Mouse (Mus musculus) neural tube, embryonic 10.5 days (tissue): ENCODE measurements around the gene Ntrk3.

Source experiments
- DNase-seq: peaks from one replicate; pipeline ENCODE4 v3.0.0-alpha.2; 2017; ENCODE audit warnings: low spot score; ENCODE audit errors: extremely low spot score

Gene Ntrk3

DNA sequence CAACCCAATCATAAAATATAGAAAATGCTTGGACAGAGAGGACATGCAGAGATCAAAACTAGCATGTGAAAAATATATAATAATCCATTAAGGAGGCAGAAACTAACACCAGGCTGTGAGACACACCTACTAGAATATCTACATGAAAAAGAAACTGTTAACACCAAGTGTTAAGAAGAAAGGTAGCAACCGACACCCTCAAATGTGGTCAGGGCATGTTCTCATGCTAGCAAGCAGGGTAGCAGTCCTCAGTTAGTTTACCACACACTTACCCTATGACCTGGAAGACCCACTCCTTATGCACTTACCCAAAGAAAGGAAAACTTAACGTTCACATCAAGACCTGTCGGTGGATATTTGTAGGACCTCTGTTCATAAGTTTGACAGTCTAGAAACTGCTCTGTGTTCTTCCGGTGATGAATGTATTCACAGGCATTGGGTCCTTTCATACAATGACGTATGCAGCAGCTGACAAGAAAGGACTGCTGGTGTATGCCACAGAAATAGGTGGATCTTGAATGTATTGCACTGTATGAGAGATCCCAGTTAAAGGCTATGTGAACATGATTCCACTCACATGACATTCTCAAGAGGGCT lies at the start of gene Ntrk3:
Ntrk3 (minus strand) TSS at position 399 of the 597 bp plus-strand sequence.
- no peak for DNase-seq

DNA sequence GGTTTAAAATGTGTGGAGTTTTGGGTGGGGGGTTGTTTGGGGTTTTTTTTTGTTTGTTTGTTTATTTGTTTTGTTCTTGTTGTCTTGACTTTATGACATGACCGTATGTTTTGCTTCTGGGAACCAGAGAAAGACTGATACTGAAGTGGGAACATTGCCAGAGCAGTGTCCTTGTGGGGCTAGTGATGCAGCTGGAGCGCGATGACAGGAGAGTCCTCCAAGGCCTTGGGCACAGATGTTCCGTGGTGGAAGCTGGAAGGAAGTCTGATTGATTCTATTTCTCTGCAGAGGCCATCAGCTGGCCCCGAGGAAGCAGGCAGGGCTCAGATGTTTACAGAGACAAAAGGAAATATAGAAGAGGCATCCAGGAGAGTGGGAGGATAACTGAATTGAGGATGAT lies 48.1 kb upstream of the Ntrk3 start:
- no peak for DNase-seq

DNA sequence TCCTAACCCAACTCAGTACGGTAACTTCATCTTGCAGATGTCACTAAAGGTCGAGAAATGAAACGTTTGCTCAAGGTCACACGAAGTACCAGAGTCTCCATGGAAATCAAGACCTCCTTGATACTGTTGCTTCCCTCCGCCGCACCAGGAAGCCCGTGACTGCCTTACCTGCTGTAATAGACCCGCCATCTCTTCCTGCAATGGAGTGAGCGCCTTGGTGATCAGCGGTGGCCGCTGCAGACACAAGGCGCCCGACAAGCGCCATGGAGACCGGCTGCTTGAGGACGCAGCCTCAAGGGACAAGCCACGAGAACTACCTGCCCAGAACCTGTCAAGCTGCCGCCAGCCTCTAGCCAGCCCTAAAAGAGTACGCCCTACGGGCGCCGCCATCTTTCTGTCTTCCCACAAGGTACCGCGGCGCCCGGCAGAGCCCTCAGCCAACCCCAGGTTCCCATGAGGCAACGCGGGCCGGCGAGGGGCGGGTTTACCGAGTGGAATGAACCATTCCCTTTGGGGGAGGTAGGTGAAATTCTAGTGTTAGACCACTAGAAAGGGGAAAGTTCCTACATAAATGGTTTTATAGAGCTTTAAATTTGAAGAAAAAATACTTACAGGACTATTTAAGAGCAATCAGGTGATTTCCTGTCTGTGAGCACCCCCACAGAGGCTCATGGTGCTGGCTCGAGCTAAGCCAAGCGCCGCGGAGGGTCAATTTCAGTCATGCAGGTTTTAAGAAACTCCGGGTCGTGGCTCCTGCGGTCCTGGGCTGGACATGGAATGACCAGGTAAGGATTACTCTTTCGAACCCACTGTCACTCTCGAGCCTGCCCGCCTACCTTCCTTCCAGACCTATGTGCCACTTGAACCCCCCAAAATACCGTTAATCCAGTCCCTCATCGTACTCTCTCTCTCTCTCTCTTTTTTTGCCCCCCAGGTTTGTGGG lies 45.1 kb upstream of the Ntrk3 start, which contains the start of the genes Mrps11 and Mrpl46:
Mrps11 (plus strand) TSS at position 481 of the 943 bp plus-strand sequence.
Mrpl46 (minus strand) TSS at position 893 of the 943 bp plus-strand sequence.
- peak; percentile 84 for DNase-seq

DNA sequence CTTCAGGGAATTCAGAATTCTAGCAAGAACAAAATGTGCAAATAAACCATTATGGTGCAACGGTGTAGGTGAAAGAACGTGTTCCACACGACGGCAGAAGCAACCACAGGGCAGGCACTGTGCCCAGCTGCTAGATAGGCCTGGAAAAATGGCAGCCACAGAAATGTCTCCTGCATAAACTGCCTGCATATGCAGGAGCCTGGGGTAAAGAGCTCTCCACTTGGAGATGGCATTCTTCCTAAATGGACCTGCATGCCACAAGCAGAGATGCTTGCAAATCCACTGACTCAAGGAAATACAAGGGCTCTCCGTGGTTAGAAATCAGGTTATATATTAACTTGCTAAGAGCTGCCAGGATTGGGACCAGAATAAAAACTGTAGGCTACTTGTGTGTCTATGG lies 40.9 kb upstream of the Ntrk3 start:
- no peak for DNase-seq

DNA sequence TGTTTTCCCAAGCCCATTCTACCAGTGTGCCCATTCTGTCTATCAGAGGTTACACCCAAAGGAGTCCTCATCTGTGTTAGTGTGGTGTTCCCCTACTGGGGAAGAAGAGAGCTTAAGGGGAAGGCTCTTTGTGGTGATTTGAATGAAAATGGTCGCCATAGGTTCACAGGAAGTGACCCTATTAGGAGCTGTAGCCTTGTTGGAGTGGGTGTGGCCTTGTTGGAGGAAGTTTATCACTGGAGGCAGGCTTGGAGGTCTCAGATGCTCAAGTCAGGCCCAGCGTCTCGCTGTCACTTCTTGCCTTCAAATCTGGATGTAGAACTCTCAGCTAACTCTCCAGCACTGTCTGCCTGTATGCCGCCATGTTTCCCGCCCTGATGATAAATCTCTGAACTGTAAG lies 33.1 kb upstream of the Ntrk3 start:
- DNase-seq: no peak

DNA sequence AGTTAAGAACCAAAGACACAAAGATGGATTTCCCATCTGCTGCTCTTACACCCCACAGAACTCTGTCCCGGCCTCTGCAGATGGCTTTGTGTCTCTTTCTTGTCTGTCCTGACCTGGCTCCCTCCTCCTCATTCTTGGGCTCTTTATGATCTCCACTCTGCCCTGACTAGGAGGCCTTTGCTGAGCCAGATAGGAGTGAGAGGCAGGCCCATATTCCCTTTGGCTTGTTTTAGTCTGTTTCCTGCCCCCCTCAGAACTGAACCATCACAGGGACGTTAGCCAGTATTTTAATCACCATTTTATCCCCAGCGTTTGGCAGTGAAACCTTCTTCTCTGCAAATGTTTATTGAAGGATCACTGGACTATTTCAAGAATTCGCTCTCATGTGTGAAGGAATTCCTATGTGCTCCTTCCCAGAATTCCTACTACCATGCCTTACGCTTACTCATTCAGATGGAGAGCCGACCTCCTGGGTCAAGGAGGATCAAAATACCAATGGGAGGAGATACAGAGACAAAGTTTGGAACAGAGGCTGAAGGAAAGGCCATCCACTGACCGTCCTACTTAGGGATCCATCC lies 31.4 kb upstream of the Ntrk3 start:
- no peak for DNase-seq

DNA sequence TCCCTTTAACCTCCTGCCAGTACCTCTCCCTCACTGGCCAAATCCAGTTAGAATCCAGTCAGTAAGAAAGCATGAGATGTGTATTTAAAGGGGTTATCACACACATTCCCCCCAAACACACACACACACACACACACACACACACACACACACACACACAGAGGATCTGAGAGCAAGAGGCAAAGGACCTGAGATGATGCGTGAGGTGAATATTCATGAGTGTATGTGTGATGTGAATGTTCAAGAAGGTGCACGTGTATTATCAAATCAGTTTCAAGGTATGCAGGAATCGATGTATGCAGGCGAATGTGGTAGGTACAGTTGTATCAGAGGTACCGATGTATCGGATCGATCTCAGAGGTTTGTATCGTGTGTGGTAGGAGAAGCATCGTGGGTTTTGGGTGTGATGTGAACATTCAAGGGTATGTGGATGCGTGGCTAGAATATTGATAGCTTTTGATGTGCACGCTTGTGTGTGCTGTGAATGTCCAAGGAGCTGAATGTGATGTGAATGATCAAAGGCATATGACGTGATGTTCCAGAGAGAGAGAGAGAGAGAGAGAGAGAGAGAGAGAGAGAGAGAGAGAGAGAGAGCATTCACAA lies 30.2 kb upstream of the Ntrk3 start:
- DNase-seq: no peak

DNA sequence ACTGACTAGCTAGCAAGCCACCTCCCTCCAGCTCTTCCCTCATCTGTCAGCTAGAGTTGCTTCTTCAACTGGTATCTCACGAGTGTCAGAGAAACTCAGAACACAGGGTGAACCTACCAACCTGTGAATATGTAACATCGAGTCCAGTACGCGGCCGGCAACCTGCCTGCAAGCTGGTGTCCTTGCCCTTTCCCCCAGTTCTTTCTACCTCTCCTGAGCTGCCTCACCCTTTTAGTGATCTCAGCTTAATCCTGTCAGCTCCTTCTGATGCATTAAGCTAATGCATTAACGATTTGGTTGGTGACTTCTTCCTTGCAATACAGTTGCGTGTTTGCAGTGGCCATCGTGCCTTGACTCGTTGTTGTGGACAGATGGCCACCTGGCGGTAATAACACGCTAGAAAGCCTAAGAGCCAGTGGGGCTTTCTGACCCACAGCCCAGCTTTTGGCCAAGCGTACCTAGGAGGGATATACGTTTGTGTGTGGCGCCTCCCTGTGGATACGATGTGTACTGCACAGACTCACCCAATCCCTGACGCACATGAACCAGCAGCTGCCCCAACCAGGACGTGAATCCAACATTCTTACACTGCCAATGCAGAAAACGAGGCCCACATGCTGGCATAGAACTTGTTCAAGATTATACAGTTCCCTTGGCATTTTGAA lies 28.3 kb upstream of the Ntrk3 start:
- DNase-seq: peak; percentile 87

DNA sequence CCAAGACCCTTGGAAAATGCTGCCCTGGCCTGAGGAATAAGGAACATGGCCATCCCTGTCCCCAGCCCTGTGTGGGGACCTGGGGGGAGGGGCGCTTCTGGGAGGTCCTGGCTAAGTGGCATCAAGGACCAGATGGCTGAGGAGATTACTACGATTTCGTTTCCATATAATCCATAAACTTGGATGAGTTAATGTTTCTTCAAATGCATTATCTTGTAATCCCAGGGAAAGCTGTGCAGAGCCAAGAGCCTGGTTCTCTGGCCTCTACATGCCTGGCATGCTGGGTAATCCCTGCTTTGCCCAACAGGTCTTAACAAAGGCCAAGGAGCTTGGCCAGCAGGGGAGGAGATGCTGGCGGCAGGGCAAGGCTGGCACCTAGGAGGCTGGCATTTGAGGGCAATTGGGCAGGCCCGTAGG lies 27.4 kb upstream of the Ntrk3 start:
- no peak for DNase-seq

DNA sequence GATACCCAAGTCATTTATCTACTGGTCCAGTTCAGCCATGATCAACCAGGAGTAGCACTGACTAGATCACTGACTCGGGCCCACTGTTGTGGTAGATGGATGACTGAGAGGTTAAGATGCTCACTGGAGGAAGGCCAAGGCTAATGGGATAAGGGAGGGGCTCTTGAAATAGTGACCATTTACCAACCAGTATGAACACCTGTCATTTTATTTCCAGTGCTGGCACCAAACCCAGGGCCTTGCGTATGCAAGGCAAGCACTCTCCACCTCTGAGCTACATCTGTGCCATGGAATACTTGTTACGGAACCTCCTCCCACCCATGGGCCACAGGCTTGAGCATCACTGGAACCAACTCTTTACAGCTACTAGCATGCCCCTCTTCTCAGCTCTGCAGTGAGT lies 26.0 kb upstream of the Ntrk3 start:
- no peak for DNase-seq

DNA sequence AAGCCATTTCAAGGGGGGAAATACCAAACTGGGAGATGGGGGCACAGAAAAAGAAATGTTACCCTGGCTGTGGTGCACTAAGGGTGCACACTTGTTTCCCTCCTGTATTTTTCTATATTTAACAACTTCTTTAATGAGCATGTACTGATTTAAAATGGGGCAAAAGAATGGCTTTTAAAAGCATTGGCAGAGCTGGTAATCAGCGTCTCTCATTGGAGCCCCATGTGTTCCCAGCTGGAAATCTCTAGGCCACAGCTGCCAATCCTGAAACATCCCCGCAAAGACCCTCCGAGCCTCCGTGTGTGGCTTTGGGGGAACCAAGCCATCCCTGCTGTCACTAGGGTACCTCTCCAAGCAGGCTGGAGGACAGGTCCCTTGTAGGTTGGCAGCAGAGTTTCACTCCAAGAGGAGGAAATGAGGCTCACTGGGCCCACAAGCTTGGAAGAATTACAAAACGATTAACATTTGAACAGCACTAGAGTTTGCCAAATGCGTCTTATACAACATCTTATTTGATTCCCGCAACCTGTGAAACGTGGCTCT lies 16.7 kb upstream of the Ntrk3 start:
- no peak for DNase-seq

DNA sequence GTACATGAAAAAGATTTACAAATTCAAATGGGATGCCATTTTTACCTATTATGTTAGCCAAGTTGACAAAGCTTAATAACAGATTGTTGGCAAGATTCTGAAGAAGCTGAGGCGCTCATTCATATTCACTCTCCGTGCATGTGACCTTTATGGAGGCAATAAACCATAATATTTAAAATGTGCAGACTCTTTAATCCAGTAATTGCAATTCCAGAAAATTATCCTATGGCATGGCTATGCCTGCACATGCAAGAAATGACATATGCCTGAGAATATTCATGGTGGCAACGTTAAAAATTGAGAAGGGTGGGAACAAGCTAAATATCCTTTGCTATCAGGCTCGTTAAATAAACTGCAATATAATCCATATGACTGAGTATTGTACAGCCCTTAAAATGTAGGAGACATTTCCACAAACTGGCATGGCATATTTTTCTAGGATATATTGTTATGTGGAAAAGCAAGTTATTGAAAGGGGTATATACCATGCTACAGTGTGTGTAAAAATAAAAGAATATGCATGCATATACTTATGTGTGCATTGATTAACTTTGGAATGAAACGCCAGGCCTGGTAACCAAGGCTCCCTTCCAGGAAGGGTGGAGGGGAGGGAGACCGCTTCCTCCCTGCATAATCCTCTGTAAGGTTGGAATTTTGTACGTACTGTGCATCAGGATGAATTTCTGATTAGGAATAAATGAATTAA lies 16.1 kb upstream of the Ntrk3 start:
- DNase-seq: no peak

DNA sequence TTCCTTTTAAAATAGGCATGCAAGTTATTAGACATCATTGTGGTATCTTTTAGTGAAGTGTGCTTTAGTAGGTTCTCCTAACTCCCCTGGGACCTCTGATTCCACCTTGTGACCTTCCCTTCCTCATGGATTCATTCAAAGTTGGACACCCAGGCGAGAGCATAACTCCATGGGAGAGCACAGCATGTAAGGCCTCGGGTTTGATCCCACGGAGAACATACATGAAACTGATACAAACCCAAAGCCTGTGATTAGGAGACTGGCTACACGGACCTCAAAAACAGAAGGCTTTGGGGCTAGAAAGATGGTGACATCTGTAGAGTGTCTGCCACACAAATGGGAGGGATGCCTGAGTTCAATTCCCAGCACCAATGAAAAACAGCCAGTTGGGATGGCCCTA lies 15.1 kb upstream of the Ntrk3 start:
- no peak for DNase-seq

DNA sequence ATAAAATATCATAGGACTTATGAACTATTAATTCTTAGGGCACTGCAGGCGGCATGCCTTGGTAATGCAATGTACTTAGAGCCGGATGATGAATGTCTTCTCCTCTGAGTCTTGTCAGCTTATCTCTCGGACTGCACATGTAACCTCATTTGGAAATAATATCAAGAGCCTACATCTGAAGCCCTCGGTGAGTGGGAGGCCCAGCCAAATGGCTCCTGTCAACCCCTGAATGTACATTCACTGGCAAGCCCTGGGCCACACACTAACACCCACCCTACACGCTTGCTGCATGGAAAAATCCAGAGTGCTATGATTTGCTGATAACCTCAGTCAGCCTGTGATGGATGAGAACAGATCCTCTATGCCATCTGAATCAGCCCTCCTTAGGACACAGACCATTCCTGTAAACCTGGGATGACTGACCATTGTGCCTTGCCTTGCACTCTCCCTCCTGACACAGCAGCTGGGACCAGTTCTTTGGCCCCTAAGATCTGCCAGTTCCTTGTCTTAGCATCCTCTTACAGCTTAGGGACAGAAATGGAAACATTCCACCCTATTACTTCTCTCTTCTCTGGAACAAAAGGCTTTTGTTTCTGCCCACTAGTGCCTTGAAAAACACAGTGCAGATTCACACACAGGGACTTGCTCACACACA lies 6.0 kb upstream of the Ntrk3 start:
- no peak for DNase-seq

DNA sequence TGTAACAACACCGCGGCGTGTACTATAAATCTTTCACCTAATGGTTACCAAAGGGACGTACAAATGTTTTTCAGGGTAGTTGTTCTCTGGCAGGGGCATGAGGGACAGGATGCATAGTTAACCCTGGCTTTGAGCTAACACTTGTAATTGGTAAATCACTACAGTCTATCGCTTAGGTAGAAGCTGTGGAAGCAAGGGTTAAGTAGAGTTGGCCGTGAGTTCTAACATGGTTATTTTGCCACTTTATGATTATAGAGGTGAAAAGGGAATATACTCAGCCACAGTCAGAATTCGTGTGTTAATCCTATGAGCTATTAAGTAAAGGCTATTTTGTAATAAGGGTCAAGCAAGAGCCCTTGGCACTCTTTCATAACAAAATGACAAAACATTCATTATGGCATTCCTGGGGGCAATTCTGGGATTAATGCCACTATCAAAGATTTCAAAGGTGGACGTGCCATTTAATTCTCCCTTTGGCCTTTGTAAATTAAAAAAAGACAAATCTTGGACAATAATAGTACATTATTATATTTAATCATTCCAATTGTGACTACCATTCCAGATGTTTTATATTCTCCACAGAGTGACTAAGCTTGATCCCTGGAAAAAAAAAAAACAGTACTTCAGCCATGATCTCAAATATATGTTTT lies 1.7 kb upstream of the Ntrk3 start:
- DNase-seq: no peak

DNA sequence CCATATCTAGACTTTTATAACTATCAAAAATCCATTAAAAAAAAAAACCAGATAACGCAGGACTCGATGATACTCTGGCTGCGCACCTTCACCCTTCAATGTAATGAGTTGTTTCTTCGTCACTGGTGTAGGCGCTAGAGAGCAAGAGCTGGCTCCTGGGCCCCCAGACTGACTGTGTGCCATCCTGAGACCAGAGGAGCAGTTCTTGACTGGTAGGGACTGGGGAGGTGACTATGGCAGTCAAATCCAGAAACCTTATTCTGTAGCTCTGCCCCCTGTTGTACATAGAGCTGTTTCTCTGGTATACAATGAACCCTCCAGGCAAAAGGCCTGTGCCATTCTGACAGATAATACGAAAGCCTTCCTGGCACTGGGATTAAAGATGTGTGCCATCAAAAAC lies 616 bp downstream of the Ntrk3 start:
- no peak for DNase-seq

DNA sequence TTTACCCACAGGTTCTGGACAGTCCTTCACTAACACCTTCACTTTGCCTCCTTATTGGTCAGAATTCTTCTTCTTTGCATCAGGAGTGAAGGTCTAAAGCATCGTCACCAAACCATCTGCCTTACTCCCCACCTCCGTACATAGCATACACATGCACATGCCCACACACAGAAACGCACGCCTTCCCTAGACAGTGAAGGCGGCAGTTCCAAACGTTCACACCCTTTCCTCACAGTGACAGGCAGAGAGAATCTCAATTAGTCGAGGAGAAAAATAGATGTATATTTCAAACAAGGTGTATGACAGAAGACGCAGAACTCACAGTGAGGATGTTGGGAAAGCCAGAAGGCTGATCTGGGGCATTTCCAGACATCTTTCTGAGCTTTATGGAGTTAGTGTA lies 6.4 kb downstream of the Ntrk3 start:
- no peak for DNase-seq

DNA sequence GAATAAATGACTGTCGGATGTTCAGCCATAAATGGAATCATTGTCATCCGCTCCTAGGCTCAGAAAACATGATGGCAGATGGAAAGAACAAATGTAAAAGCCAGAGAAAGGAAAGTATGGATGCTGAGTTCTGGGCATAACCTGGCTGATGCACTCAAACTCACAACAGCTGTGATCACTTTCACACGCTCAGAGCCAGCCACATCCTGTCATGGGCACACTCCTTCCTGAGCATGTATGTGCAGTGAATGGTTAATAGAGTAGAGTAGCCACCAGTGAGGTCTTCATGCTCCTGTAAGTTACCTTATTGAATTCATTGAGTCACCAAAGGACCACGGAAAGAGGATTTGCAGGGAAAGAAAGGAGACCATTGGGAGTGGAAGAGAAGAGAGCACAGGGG lies 13.2 kb downstream of the Ntrk3 start:
- no peak for DNase-seq

DNA sequence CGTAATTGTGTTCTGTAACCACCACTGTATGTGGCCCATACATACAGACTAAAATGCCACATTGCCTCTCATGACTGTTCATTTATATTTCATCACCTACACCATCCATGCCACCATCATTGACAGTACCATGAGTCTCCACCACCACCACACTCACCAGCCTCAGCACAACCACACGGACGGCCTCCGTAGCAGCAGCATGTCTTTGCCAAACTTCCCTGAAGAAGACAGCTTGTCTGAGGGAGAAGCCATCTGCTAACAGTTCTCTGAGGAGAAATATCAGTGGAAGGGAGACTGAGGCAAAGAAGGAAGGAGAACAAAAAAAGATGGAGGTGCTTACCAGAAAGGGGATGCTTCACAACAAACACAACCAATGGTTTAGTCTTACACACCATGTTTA lies 15.8 kb downstream of the Ntrk3 start:
- no peak for DNase-seq
